Mouse (Mus musculus): ENCODE results near the gene Lrrc10.
"Not testable (repeated sequence)": the region's sequence is repeated elsewhere in the genome, so short reads cannot be mapped to it uniquely, and the experiment has no call there.

Lrrc10 gene

DNA sequence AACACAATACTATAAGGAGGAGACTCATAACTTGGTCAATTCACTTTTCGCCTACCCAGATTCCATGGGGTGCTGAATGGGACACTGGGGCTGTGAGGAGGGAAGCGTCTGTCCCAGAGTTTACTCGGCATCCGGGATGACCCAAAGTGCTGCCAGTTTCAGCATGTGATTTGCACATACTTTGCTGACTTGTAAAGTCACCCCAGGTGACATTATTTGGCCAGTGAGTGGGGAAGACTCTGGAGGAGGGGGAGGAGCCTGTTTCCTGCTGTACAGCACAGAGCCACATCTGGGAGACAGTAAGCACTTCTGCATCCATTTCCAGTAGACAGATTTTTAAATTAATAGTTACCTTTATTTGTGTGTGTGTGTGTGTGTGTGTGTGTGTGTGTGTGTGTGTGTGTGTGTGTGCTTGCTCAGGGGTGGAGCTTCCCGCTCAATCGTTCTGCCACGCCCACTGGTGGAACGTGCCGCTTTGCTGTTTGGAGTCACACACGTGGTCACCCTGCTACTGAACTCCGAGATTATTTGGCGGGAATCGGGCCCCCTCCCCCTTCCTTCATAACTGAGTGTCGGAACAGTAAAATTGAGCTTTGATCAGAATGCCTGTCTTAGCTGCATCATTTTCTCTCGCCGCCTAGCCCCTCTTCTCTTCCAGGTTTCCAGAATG is 1.5 kb upstream of the Lrrc10 start:
- DNase-seq = not testable (repeated sequence)

DNA sequence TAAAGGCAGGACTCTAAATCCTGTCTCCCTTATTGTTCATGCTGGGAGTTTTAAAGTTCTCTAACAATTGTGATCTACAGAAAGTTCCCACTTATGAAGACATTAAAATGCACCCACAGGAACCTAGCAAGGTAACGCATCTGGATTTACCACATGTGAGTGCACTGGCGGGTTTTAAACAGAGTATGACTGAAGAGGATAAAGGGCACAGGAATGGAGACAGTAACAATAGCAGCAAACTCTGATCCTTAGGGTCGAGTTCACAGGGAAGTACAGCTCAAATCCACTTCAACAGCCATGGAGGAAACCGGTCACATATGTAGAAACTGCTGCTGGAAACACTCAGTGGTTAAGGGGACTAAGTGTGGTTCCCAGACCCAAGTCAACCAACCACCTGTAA is 4.1 kb downstream of the Lrrc10 start:
- no peak for DNase-seq

DNA sequence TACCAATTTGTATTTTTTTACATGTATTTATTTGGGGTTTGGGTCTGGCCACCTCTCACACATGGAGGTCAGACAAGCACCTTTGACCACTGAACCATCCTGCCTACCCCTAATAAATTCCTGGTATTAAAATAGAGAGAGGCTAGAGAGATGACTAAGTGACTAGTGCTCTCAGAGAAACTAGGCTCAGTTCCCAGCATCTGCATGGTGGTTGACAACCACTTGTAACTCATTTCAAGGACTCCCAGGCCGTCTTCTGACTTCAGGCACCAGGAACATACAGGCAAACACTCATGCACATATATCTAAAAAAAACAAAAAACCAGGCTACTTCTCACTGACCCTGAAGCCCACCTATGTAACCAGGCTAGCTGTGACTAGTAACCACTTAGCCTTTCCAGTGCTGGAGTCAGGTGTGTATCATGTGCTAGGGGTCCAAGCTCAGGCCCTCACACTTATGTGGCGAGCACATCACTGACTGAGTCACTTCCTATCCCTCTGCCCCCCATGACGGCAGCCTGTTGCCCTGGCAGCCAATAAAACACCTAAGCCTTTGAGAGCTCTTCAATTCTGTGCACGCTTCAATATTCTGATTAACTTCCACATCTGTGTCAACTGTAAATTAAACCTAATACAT is 4.9 kb downstream of the Lrrc10 start:
- no peak for DNase-seq

DNA sequence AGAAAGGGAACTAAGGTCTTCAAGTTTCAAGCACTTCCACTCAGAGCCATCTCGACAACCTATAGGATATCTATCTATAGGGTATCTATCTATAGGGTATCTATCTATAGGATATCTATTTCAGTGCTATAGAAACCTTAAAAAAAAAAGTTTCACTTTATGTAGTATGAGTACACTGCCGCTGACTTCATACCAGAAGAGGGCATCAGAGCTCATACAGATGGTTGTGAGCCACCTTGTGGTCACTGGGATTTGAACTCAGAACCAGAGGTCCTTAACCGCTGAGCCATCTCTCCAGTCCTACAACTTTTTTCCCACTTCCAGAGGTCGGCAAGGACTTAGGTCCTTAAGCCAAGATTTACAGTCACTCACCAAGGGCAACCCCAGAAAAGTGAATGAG is 10.5 kb downstream of the Lrrc10 start:
- DNase-seq = no peak

DNA sequence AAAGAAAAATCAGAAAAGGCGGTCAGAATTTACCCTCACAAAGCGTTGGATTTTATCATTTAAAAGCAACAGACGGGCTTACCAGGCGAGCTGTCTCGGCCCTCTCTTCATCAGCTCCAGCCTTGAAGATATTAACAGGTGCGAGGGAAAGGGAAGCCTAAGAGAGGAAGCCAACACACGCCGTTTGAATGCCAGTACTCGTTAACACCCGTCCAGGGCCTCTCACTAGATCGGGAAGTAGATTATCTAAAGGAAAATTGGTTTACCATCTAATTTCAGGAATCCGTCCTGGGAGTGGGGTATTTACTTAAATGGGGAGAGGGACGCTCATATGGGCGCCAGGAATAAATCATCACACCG is 17.7 kb downstream of the Lrrc10 start:
- no peak for DNase-seq

DNA sequence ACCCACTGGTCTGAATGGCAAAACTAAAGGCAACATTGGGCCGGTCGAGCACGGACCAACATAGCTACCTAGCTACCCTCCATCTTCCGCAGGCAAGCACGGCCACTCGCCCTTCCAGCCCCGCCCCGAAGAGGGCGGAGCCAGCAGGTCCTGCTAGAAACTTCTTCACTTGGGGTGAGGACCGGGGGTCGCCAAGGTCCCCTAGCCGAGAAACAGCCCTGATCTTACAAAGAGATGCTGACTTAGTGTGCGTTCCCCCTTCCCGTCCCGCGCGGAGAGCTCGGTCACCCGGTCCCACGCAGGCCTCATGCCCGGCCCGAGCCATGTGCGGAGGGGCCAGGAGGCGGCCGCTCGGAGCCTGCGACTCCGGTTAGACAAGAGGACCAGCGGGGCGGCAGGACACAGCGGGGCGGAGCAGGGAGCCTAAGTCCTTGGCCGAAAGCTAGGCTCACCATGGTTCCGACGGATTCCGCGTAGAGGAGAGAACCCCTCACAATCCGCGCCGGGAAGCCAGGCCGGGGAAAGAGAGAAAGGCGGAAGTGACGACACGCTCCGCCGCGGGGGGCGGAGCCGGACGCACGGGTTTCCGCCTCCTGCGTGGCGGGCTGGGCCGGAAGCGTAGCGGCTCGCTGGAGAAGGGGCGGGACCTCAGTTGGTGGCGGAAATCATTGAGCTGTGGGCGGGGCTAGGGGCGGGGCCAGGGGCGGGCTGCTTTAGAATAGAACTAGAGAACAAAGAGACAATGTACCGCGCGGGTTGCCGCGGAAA is 18.3 kb downstream of the Lrrc10 start, which contains the start of gene Cct2:
Gene Cct2 (minus strand): TSS at position 561 of the 768 bp plus-strand sequence.
- peak; percentile 89 for DNase-seq

DNA sequence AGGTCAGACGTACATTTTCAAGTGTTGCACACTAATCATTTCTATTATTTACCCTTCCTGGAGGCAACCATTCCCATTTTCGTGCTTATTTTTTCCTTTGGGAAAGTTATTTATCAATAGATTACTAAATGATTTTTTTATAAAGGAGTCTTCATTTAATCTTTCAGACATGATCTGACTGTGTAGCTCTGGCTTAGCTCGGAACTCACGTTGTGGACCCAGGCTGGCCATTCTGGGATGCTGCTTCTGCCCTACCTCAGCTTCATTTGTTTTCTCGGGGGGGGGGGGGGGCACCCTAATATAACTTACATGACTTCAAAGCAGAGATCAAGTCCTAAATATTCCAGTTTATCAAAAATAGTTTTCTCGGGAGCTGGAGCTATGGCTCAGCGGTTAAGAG is 18.9 kb downstream of the Lrrc10 start:
- no peak for DNase-seq

DNA sequence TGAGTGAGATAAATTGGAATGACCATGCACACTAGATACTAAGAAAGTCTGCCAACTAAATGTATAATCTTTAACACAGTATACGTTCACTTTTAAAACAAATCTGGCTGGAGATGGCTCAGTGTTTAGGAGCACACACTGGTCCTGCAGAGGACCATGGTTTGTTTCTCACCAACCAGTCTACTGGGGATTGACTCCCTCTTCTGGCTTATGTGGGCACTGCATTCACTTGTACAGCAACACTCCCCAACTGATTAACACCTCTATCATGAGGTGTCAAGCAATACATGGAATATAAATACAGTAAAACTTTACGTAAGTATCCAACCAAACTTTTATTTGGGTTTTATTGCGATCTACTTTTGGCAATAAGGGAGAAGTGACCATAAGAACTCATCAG is 24.0 kb downstream of the Lrrc10 start:
- no peak for DNase-seq

DNA sequence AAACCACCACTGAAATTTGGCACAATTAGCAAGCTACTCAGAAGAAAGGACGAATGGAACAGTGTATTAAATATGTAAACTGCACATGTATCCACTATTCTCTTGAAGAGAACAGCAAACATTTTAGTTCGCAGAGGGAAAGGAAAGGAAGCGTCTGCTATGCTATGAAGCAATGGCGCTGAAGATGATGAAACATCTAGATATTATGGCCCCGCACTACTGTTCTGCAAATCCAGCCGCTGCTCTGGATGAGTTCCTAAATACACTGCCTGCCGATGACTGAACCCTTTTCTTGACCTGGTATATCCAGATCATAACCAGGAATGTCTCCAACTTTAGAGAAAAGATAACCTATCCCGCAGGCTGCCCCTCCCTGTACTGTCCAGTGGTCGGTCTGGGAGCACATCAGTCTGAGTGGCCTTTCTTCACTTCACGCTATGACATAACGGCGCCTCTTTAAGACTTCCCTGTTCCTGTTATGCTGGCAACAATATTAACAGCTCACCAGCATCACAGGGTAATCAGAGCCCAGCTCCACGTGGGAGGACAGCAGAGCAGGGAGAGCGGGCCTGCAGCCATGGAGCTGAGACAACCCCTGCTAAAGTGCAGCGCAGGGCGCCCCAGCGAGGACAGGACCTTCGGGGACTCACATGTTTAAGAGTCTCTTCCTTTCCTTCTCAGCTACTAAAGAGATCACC is 27.2 kb downstream of the Lrrc10 start:
- no peak for DNase-seq

DNA sequence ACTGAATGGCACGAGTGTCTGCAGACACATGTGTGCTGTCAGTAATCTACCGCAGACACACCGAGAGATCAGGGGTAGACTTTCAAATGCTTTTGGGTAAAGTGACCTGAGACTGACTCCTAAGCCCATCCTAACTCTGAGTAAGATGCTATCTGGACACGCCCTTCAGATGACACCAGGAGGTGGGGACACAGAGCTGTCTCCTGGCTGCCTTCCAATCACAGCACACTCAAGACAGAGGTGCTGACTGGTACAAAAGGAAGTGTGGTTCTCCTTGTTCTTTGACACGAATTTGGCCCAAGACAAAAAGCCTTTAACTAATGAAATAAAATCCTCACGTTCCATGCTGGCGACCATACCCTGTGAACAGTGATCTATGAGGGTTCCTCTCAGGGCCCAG is 28.0 kb downstream of the Lrrc10 start:
- DNase-seq = no peak

DNA sequence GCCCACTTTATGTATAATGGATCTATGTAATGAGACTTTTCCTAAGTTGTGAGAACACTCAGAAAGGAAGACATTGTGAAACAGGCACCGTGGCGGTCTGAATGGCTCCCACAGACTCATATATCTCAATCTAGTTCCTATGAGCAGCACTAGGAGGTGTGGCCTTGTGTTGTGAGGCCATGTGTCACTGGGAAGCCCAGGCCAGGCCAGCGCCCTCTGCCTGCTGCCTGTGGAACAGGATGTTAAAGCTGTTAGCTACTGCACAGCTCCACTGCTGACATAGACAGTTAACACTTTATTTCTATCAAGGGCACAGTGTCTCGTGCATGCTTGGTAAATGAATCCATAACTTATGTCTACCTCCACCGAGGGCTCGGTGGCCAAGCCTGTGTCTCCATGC is 33.1 kb downstream of the Lrrc10 start:
- no peak for DNase-seq

DNA sequence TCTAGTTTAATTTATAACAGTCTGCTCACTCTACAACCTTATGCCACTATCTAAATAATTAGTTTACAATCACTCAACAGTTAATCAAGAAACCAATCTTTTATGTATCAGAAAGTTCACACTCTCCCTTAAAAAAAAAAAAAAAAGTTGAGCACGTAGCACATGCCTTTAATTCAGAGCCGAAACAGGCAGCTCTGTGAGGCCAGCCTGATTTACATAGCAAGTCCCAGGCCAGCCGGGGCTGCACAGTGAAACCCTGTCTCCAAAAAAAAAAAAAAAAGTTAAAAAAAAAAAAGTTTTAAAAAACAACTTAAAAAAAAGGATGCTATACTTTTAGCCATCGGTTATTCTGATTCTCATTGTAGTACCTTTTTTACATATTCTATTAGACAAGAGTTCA is 36.2 kb downstream of the Lrrc10 start:
- DNase-seq = no peak

DNA sequence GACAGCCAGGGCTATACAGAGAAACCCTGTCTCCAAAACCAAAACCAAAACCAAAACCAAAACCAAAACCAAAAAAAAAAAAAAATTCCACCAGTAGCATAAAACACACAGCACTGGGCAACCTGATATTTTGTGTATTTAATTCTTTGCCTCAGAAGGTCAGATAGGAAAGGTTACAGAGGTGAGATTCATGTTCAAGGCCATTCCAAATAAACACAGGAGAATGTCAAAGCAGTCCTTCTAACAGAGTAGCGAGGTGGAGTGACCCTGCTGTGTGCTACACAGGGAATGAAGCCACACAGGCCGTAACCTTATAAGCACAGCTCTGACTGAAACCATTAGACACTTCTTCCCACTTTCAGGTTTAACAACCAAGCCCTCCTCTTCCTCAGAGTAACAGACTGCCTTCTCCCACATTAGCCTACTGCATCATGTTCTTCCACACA is 36.8 kb downstream of the Lrrc10 start:
- no peak for DNase-seq

DNA sequence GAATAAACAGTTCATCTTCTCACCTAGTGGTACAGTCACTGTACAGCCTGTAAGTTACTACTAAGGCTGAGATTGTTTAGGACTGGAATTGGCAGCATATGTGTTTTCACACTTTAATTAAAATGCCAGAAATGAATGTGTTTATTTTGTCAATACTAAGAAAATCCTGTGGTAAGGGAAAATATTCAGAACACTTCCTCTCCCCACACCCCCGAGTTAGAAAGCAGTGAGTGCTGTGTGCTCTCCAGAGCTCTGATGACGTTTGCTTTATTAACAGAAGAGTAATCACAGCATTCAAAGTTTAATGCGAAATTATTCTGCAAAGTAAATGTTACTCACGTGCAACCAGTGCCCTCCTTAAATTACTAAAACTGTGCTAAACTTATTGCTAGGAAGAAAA is 44.5 kb downstream of the Lrrc10 start:
- DNase-seq = no peak

DNA sequence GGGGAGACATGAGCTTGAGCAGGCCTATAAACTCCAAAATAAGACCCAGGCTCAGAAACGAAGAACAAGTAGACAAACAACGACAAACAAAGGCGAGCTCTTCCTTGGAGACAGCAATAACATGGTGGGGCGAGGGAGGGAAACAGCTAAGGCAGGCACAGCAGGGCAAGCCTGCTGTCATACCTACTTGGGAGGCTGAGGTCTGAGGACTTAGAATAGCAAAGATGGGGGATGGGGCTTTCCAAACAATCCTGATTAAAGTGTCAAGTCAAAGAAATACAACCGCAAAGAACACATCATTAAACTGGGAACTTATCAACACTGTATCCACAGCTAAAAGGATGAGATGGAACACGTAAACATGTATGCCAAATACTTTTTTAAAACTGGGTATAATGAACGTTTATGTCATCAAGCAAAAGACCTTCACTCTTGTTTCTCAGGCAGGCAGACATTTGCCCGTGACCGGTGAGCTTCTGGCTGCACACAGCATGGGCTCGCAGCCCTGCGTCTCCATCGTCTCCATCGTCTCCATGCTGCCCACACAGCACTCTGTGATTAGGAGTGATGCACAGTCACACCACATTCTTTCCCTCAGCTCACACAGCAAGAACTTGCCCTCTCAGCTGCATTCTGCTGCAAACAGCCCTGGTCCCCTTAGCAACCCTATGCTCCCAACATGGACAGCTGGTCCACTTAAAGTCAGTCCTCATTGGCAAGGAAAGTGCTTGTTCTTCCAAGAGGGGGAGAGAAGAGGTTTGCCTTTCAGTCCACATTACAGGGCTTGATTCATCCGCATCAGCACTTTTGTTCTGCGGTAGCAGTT is 49.6 kb downstream of the Lrrc10 start:
- peak; percentile 25 for DNase-seq

DNA sequence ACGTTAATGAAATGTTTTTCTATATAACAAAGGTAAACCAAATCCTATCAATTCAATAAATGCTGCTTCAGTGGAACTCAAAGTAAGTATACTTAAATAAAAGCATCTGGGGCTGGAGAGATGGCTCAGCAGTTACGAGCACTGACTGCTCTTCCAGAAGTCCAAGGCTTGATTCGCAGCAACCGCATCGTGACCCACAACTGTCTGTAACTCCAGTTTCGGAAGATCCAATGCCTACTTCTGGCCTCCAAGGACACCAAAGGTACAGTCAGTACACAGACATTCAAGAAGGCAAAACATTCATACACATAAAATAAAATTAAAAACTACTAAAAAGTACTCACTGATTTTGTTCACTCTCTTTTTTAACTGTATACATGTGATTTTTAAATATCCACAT is 51.0 kb downstream of the Lrrc10 start:
- DNase-seq = no peak
